Mouse (Mus musculus): ENCODE measurements around the gene Scamp5.

The Scamp5 gene

GRCm38 (mm10) chr9:57467896-57468549 is at the start of gene Scamp5:
TSS of gene Scamp5 (minus strand) at chr9:57468060.
- DNase-seq (ENCODE audit: inconsistent ontology term), result peak; percentile 89

GRCm38 (mm10) chr9:57517113-57517512 is 49.3 kb upstream of the Scamp5 start:
- peak; percentile 31 for DNase-seq (ENCODE audit: inconsistent ontology term)

GRCm38 (mm10) chr9:57510577-57510976 is 42.7 kb upstream of the Scamp5 start:
- DNase-seq (ENCODE audit: inconsistent ontology term), result no peak

- peak; percentile 31 for DNase-seq (ENCODE audit: inconsistent ontology term)
These were observed 37.8 kb upstream of the Scamp5 start for GRCm38 (mm10) chr9:57505700-57506099.

GRCm38 (mm10) chr9:57504891-57505290 is 37.0 kb upstream of the Scamp5 start:
- DNase-seq (ENCODE audit: inconsistent ontology term), result no peak

- DNase-seq (ENCODE audit: inconsistent ontology term), result peak; percentile 29
These were observed 36.5 kb upstream of the Scamp5 start for GRCm38 (mm10) chr9:57504381-57504700.

- DNase-seq (ENCODE audit: inconsistent ontology term), result peak; percentile 50
These were observed 35.9 kb upstream of the Scamp5 start, which contains the start of gene Rpp25 for GRCm38 (mm10) chr9:57503622-57504380. TSS of gene Rpp25 (plus strand) at chr9:57504026.

GRCm38 (mm10) chr9:57502911-57503621 is 35.2 kb upstream of the Scamp5 start:
- DNase-seq (ENCODE audit: inconsistent ontology term), result no peak

- DNase-seq (ENCODE audit: inconsistent ontology term), result peak; percentile 23
These were observed 34.0 kb upstream of the Scamp5 start for GRCm38 (mm10) chr9:57501861-57502260.

GRCm38 (mm10) chr9:57501452-57501851 is 33.6 kb upstream of the Scamp5 start:
- no peak for DNase-seq (ENCODE audit: inconsistent ontology term)

- no peak for DNase-seq (ENCODE audit: inconsistent ontology term)
These were observed 30.7 kb upstream of the Scamp5 start for GRCm38 (mm10) chr9:57498536-57498935.

GRCm38 (mm10) chr9:57497236-57497635 is 29.4 kb upstream of the Scamp5 start:
- no peak for DNase-seq (ENCODE audit: inconsistent ontology term)

- DNase-seq (ENCODE audit: inconsistent ontology term), result no peak
These were observed 27.1 kb upstream of the Scamp5 start for GRCm38 (mm10) chr9:57494970-57495369.

GRCm38 (mm10) chr9:57493532-57493931 is 25.7 kb upstream of the Scamp5 start:
- no peak for DNase-seq (ENCODE audit: inconsistent ontology term)

GRCm38 (mm10) chr9:57487807-57488206 is 19.9 kb upstream of the Scamp5 start:
- no peak for DNase-seq (ENCODE audit: inconsistent ontology term)

GRCm38 (mm10) chr9:57485774-57486173 is 17.9 kb upstream of the Scamp5 start:
- DNase-seq (ENCODE audit: inconsistent ontology term), result peak; percentile 34

GRCm38 (mm10) chr9:57468914-57469313 is 1.1 kb upstream of the Scamp5 start:
- no peak for DNase-seq (ENCODE audit: inconsistent ontology term)

GRCm38 (mm10) chr9:57467271-57467771 is 539 bp downstream of the Scamp5 start:
- DNase-seq (ENCODE audit: inconsistent ontology term), result peak; percentile 65

- no peak for DNase-seq (ENCODE audit: inconsistent ontology term)
These were observed 1.8 kb downstream of the Scamp5 start for GRCm38 (mm10) chr9:57466101-57466500.

GRCm38 (mm10) chr9:57462866-57463265 is 5.0 kb downstream of the Scamp5 start:
- DNase-seq (ENCODE audit: inconsistent ontology term), result no peak

GRCm38 (mm10) chr9:57459707-57460106 is 8.2 kb downstream of the Scamp5 start:
- no peak for DNase-seq (ENCODE audit: inconsistent ontology term)

GRCm38 (mm10) chr9:57453516-57453915 is 14.3 kb downstream of the Scamp5 start:
- no peak for DNase-seq (ENCODE audit: inconsistent ontology term)

Measured in Muller cell, postnatal 12 days (primary cell).